Mouse (Mus musculus) T-helper 1 cell (primary cell): ENCODE results near the gene Slc35f3.

Source experiments
- in situ Hi-C: fragments of 300-600 bp; cut with MboI, MseI; formaldehyde crosslinking; loops from one replicate; pipeline ENCODE4 v1.15.1; 2025; ENCODE audit warnings: high pct_unique_total_duplicates

The Slc35f3 gene

GRCm38 (mm10) chr8:126327786-126328185, 29.4 kb downstream of the Slc35f3 start:
- in situ Hi-C loops, result no loop called here

DNA sequence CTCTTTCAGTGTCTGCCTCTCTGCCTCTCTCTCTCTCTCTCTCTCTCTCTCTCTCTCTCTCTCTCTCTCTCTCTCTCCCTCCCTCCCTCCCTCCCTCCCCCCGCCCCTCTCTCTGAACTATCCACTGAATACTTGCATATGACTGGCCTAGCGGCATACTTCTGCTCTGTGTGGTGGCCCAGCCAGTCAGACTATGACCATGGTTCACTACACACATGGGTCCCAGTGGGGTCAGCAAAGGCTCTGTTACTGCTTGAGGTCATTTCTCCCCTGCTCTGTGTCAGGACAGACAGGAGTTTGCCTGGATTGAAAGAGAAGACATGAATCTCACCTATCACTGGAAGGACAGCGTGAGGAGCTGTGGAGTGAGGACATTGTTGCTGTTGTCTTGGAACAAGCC, 40.5 kb downstream of the Slc35f3 start:
- in situ Hi-C loops, result no loop called here

- in situ Hi-C loops, result no loop called here
These were observed 41.0 kb downstream of the Slc35f3 start for GRCm38 (mm10) chr8:126339357-126339756.

DNA sequence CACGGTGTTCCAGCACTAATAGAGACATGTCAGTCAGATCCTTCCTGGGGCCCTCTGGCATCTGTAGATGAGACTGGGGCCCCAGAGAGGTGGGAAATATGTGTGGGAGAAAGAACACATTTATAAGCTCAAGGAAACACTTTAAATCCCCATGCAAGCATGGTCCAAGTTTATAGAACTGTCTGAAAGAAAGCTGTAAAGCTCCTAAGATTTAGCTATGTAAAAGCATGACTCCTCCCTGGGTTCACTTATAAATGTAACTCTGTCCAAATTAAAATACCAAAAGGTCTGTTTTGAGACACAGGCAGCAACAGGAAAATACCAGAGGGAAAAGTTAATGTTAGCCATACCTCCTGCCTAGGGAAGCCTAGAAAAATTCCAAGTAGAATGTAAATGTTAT, 42.8 kb downstream of the Slc35f3 start:
- in situ Hi-C loops, result no loop called here

GRCm38 (mm10) chr8:126343427-126343826, 45.1 kb downstream of the Slc35f3 start:
- in situ Hi-C loops, result no loop called here

- in situ Hi-C loops, result no loop called here
These were observed 46.7 kb downstream of the Slc35f3 start for GRCm38 (mm10) chr8:126345100-126345499.

DNA sequence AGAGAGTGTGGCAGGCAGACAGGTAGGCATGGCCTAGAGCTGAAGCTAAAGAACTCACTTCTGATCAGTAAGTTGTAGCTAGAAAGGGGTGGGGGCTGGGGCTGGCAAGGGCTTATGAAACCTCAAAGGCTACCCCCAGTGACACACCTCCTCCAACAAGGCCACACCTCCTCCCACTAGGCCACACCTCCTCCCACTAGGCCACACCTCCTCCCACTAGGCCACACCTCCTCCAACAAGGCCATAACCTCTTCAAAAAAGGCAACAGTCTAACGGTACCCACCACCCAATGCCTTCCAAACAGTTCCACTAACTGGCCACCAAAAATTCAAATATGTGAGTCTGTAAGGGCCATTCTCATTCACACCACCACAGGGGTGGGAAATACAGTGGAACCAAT, 54.9 kb downstream of the Slc35f3 start:
- in situ Hi-C loops, result no loop called here

DNA sequence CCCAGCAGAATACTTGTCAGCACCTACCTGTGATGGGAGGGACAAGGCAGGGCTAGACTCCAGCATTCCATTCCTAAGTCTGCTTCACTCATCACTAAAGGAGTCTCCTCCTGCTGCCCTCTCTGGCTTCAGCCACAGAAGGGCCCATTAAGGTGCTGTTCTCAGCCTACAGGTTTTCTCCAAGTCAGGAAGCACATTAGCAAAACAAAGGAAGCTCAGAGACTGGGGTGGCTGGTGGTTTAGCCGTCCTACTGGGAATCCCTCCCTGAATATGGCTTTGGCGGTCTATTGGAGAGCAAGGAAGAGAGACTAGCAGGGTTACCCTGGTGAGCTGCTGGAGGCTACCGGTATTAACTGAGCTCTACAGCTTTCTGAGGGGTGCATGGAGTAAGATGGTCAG, 59.6 kb downstream of the Slc35f3 start:
- in situ Hi-C loops, result no loop called here

GRCm38 (mm10) chr8:126359296-126359695, 60.9 kb downstream of the Slc35f3 start:
- in situ Hi-C loops, result no loop called here

DNA sequence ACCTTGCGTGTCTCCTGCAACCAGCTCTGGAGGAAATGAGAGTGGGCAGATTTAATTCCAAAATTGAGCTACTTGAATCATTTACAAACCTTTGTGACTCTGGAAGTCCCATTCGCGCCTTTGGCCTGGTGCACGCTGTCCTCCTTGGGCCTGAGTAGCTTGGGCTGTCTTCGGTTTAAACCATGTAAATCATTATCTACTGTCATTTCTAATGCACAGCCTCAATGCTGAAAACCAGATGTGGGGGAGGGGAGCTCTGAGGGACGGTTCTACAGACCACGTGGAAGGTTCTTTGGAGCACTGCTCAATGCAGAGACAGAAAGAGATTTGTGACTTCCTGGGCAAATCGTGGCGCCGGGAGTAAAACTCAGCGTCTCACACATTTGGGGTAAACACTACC, 61.7 kb downstream of the Slc35f3 start:
- in situ Hi-C loops, result no loop called here

- in situ Hi-C loops, result no loop called here
These were observed 62.3 kb downstream of the Slc35f3 start for GRCm38 (mm10) chr8:126360701-126361100.

DNA sequence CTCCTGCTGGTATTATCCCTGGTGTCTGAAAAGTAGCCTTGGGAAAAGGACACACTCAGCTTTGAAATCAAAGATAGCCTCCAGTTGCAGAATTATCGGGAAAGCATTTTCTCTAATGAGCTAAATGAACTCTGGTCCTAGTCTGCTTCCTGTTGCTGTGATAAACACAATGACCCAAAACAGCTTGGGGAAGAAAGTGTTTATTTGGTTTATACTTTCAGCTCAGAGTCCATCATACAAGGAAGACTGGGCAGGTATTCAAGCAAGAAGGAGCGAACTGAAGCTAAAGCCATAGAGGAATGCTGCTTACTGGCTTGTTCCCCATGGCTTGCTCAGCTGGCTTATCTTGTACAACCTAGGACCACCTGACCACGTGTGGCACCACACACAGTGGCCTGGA, 67.9 kb downstream of the Slc35f3 start:
- in situ Hi-C loops, result no loop called here

DNA sequence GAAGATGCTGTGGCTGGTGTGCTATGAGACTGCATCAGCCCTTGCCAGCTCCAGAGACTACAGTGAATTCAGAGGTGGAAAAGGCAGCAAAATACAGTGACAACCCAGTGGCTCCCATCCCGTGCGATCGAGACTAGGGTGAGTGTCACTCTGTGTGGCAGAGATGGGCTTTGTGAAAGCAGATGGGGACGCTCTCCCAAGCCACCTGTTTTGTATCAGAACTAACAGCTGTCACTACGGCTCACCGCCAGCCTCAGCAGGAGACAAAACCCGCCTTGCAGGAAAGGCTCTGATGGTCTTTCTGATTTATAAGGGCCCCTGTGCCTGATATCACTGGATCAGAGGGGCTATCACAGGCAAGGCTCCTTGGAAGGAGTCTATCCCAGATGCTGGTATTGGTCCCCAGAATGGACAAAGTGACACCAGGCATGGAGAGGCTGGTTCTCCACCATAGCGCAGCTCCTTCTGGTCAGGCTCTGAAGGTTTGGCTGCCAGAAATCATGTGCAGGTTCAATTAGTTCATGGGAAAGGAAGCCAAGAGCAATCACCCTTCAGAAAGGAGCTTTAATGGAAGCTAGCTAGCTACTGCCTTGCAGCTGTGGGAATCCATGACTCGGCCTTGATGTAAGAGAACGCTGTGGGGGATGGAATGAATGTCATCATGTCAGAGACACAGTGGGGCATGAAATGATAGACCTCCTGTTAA, 70.1 kb downstream of the Slc35f3 start:
- in situ Hi-C loops, result no loop called here

DNA sequence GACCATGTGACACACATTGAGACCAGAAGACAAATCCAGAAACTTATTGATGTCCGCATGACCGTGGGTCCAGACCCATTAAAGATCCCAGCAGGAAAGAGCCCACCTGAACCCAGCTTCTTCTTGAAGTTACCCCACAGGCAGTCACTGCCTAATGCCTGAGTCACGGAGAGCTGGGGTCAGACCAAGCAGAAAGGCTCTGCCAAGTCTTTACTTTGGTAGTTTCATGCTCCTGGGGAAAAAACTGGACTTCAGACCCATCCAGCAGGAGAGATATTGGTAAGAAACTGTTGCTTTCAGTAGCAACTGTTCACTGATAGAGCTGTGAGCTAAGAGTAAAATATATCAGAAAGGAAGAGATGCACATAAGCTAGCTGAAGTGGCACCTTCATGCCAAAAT, 73.5 kb downstream of the Slc35f3 start:
- in situ Hi-C loops, result no loop called here

DNA sequence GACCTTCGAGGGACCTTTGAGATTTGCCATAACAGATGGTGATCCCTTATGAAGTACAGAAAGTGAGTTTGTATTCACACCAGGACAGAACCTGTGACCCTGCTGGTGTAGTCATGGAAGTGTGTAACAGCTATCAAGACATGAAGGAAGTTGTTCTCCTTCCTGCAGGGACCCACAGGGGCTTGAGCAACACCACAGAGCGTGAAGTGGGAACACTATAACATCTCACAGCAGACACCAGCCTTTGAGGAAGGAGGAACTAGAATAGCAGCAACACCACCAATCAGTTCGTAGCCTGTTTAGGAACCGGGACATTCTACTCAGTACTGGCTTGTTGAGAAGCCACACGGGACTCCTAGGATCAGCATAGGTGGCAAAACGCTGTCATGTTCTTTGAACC, 81.2 kb downstream of the Slc35f3 start:
- in situ Hi-C loops, result no loop called here

- in situ Hi-C loops, result no loop called here
These were observed 81.8 kb downstream of the Slc35f3 start for GRCm38 (mm10) chr8:126380141-126380540.

GRCm38 (mm10) chr8:126381299-126381698, 82.9 kb downstream of the Slc35f3 start:
- in situ Hi-C loops, result no loop called here

- in situ Hi-C loops, result no loop called here
These were observed 83.9 kb downstream of the Slc35f3 start for GRCm38 (mm10) chr8:126382216-126382615.

DNA sequence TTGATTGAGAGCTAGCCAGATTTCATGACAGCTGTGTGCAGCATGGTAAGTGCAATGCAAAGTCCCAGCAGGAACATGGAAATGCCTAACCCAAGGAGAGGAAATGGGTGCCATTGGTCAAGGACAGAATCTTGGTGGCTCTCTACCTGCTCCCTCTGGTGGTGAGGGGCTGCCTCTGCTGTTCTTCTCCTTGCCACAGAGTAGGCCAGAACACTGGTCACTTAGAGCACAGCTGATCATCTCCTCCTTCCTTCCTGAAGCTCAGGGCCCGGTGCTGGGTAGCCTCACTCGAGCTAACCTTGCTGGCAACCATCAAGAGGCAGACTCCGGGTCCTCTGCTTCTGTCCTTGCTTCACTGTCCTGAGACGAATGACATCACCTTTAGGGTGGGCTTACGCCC, 84.4 kb downstream of the Slc35f3 start:
- in situ Hi-C loops, result no loop called here

GRCm38 (mm10) chr8:126387566-126387965, 89.2 kb downstream of the Slc35f3 start:
- in situ Hi-C loops, result no loop called here

- in situ Hi-C loops, result no loop called here
These were observed 93.2 kb downstream of the Slc35f3 start for GRCm38 (mm10) chr8:126391541-126391940.

- in situ Hi-C loops, result no loop called here
These were observed 97.0 kb downstream of the Slc35f3 start for GRCm38 (mm10) chr8:126395386-126395785.

- in situ Hi-C loops, result no loop called here
These were observed 97.6 kb downstream of the Slc35f3 start for GRCm38 (mm10) chr8:126395917-126396316.

DNA sequence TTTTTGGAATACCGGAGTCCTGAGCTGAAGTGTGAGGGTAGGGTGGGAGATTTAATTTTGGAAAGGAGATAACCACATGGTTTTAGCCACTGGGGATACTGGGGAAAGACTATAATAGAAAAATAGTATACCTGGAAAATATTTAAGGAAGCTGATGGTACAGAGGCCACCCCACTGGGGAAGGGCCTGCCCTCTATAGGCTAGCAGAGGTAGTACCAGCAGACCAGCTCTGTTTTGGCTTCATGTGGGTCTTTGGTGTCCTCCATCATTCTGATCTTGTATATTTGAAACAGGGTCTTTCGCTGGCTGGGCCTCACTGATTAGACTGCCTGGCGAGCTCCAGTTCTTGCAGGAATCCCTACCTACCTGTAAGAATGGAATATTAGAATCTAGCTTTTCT, 100.0 kb downstream of the Slc35f3 start:
- in situ Hi-C loops, result no loop called here
